22 mouse cellular contexts compared by ENCODE assay signal in the genomic region with DNA sequence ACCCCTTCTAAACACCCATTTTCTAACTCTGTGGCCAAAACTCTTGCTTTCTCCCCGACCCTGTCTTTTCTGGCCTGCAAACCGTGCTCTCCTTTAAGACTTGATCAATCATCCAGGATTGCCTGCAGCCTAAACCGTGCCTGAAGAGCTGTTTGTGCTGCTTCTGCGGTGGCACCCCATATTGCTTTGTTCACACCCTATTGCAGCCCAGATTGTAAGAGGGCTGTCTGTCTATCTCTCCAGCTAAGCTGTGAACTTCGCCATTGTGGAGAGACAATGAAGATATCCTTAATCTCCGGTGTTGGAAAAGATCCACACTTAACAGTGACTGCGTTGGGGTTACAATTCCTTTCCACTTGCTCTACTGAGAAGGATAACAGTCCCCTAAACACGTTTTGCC. TPM values are rescaled to one million over a fixed set of nuclear protein-coding genes. Genes with fewer than 3 reads are reported as not detected.
DNase-seq lines count a peak whose midpoint lies in the region; ATAC-seq and TF ChIP-seq lines count a peak whose summit lies in the region.
"Had no signal": no experiment of that assay in that cellular context is flagged by ENCODE, and none has a peak within 500 bp of the region (broad histone marks: within the 10 kb centered on the region; RNA-seq: fewer than 3 reads in every experiment).

No protein-coding gene starts in this region.

- TF ChIP-seq CTCF in brain, embryonic 14.5 days (IDR thresholded peaks at IDR 0.05; ENCODE audit: borderline replicate concordance, extremely low read depth, insufficient read depth, insufficient read length), result no peak

- H3K9ac ChIP-seq in forebrain, embryonic 16.5 days (replicated peaks; ENCODE audit: low read depth, low read length), result no peak overlapping the region
- H3K9ac ChIP-seq in forebrain, embryonic 13.5 days, result no peak overlapping the region
- H3K9ac ChIP-seq: heart, embryonic 13.5 days; hindbrain, embryonic 14.5 days had no signal

- H3K4me2 ChIP-seq in forebrain, embryonic 16.5 days (ENCODE audit: low read length), result no peak overlapping the region
- H3K4me2 ChIP-seq in forebrain, embryonic 13.5 days, result no peak overlapping the region
- H3K4me2 ChIP-seq: heart, embryonic 13.5 days; hindbrain, embryonic 14.5 days had no signal

- ATAC-seq in forebrain, embryonic 16.5 days, result peak; percentile 71; the same call in 1 of the 2 replicates
- no peak for ATAC-seq in forebrain, embryonic 13.5 days
- ATAC-seq: CD4-positive, CD25-positive, alpha-beta regulatory T cell, adult 4 months; hindbrain, postnatal 0 days; inflammation-experienced regulatory T-cells, adult 6 months; intestine, embryonic 16.5 days had no signal

- H3K27me3 ChIP-seq in forebrain, embryonic 16.5 days (replicated peaks; ENCODE audit: control insufficient read depth, insufficient read depth, low read length), result no peaks in the 10 kb centered on the region
- no peaks in the 10 kb centered on the region for H3K27me3 ChIP-seq in forebrain, embryonic 13.5 days

- H3K36me3 ChIP-seq in forebrain, embryonic 16.5 days (ENCODE audit: control insufficient read depth, insufficient read depth), result no peaks in the 10 kb centered on the region
- H3K36me3 ChIP-seq in forebrain, embryonic 13.5 days (ENCODE audit: poor library complexity, severe bottlenecking), result no peaks in the 10 kb centered on the region
- H3K36me3 ChIP-seq: heart, embryonic 10.5 days; heart, embryonic 13.5 days had no signal

- H3K27ac ChIP-seq in forebrain, embryonic 16.5 days (ENCODE audit: low read length), result no peak overlapping the region
- H3K27ac ChIP-seq in forebrain, embryonic 13.5 days, result no peak overlapping the region
- H3K27ac ChIP-seq: gastrocnemius, adult 2 months; heart, adult 2 months; heart, embryonic 10.5 days; heart, embryonic 13.5 days; hindbrain, embryonic 14.5 days; hindbrain, postnatal 0 days had no signal

- peak; percentile 63 for DNase-seq in heart, adult 11 months
- no peak for DNase-seq in heart, adult 18-20 months
- peak; percentile 44 for DNase-seq in brain, adult 2 months (ENCODE audit: low read depth, low spot score)
- peak; percentile 62 for DNase-seq in brain, embryonic 14.5 days (ENCODE audit: low read depth)
- DNase-seq: adrenal gland, adult 2 months; adrenal gland, postnatal 14 days; gastrocnemius, adult 2 months; gastrocnemius, postnatal 14 days; heart, adult 2 months; heart, postnatal 14 days; heart, postnatal 4 days; kidney, adult 18-20 months had no signal

- no peak for TF ChIP-seq POLR2A in brain, embryonic 14.5 days (IDR thresholded peaks at IDR 0.05; ENCODE audit: borderline replicate concordance, extremely low read depth, insufficient read depth, insufficient read length, poor library complexity, severe bottlenecking)

- H3K4me3 ChIP-seq in forebrain, embryonic 16.5 days (replicated peaks; ENCODE audit: low read length), result no peak overlapping the region
- no peak overlapping the region for H3K4me3 ChIP-seq in forebrain, embryonic 13.5 days
- H3K4me3 ChIP-seq: gastrocnemius, adult 2 months; heart, adult 2 months; heart, embryonic 10.5 days; heart, embryonic 13.5 days had no signal

- 52% methylated on average over 8 of the region's 8 CpGs for WGBS in forebrain, embryonic 16.5 days
- WGBS in forebrain, embryonic 13.5 days, result 59% methylated on average over 8 of the region's 8 CpGs

- no peaks in the 10 kb centered on the region; the same call in 1 of the 2 replicates for H3K4me1 ChIP-seq in forebrain, embryonic 16.5 days (replicated peaks; ENCODE audit: control insufficient read depth, insufficient read depth, low read length)
- H3K4me1 ChIP-seq in forebrain, embryonic 13.5 days, result no peaks in the 10 kb centered on the region
- H3K4me1 ChIP-seq: heart, embryonic 10.5 days; heart, embryonic 13.5 days had no signal

- no peaks in the 10 kb centered on the region for H3K9me3 ChIP-seq in forebrain, embryonic 16.5 days (ENCODE audit: control insufficient read depth, low read length)
- H3K9me3 ChIP-seq in forebrain, embryonic 13.5 days (replicated peaks), result no peaks in the 10 kb centered on the region
- H3K9me3 ChIP-seq: heart, embryonic 10.5 days; heart, embryonic 13.5 days had no signal

RNA-seq across cellular contexts. Expression of gene Cemip, which starts 12.0 kb away (rescaled TPM):
- polyA plus RNA-seq in forebrain, embryonic 16.5 days (2015; fragmentation: Nextera tagmentation; extraction: Ambion mirVana), result 0.51 and 0.60 TPM in 2 replicates
- polyA plus RNA-seq in forebrain, embryonic 13.5 days (2015; fragmentation: Nextera tagmentation; extraction: Ambion mirVana), result 0.55 and 0.81 TPM in 2 replicates
- under 1 TPM in 1 of 2 experiments, not detected in 1; 0.08 TPM for total RNA-seq in heart, adult 18-20 months (2021)
- polyA plus RNA-seq in brain, embryonic 14.5 days (2012; rRNA removed), result 1.0 and 2.2 TPM in 2 replicates
- total RNA-seq: gastrocnemius, adult 2 months; MEL had no signal

Comparison
In these comparisons a context has a peak if more than half of its experiments do, and no peak if none do; other contexts are left out.
1. DNase-seq: peak in heart, adult 11 months (single experiment), brain, adult 2 months (single experiment) and brain, embryonic 14.5 days (single experiment); none in heart, adult 18-20 months (0 of 2).